Mouse (Mus musculus) cerebellum, adult 18-20 months (tissue): Measurements from ENCODE around the gene Lsamp.

Experiments used
- DNase-seq, 2 experiments: peaks; one replicate each; pipeline ENCODE4 v3.0.0; 2021

Lsamp gene

GRCm38 (mm10) chr16:41588675-41589301 lies 1604.6 kb downstream of the Lsamp start:
- no peak for DNase-seq

- DNase-seq: no peak
Measured at GRCm38 (mm10) chr16:41612229-41612628, 1628.1 kb downstream of the Lsamp start.

- DNase-seq: peak in 1 of 2 experiments; percentile 26
Measured at GRCm38 (mm10) chr16:41623871-41624270, 1639.7 kb downstream of the Lsamp start.

- DNase-seq: no peak
Measured at GRCm38 (mm10) chr16:41633898-41634297, 1649.7 kb downstream of the Lsamp start.

- no peak for DNase-seq
Measured at GRCm38 (mm10) chr16:41640876-41641275, 1656.7 kb downstream of the Lsamp start.

GRCm38 (mm10) chr16:41653261-41653660 lies 1669.1 kb downstream of the Lsamp start:
- peak; percentile 71 to 82 for DNase-seq

- peak; percentile 58 to 77 for DNase-seq
Measured at GRCm38 (mm10) chr16:41674316-41675038, 1690.3 kb downstream of the Lsamp start.

GRCm38 (mm10) chr16:41675774-41676173 lies 1691.6 kb downstream of the Lsamp start:
- DNase-seq: peak; percentile 79 to 87

GRCm38 (mm10) chr16:41692435-41692834 lies 1708.3 kb downstream of the Lsamp start:
- no peak for DNase-seq

GRCm38 (mm10) chr16:41701790-41702428 lies 1717.7 kb downstream of the Lsamp start:
- no peak for DNase-seq

- peak; percentile 90 to 95 for DNase-seq
Measured at GRCm38 (mm10) chr16:41728900-41729585, 1744.9 kb downstream of the Lsamp start.

GRCm38 (mm10) chr16:41729911-41730310 lies 1745.8 kb downstream of the Lsamp start:
- peak in 1 of 2 experiments; percentile 39 for DNase-seq

- DNase-seq: peak; percentile 93 to 97
Measured at GRCm38 (mm10) chr16:41745037-41745436, 1760.9 kb downstream of the Lsamp start.

- DNase-seq: peak in 1 of 2 experiments; percentile 28
Measured at GRCm38 (mm10) chr16:41746235-41746911, 1762.2 kb downstream of the Lsamp start.

GRCm38 (mm10) chr16:41747874-41748273 lies 1763.7 kb downstream of the Lsamp start:
- no peak for DNase-seq

- no peak for DNase-seq
Measured at GRCm38 (mm10) chr16:41748759-41749158, 1764.6 kb downstream of the Lsamp start.

- DNase-seq: no peak
Measured at GRCm38 (mm10) chr16:41764285-41764684, 1780.1 kb downstream of the Lsamp start.

GRCm38 (mm10) chr16:41771427-41772125 lies 1787.4 kb downstream of the Lsamp start:
- peak in 1 of 2 experiments; percentile 29 for DNase-seq

GRCm38 (mm10) chr16:41777586-41777985 lies 1793.4 kb downstream of the Lsamp start:
- DNase-seq: no peak

GRCm38 (mm10) chr16:41785600-41785999 lies 1801.4 kb downstream of the Lsamp start:
- no peak for DNase-seq

- no peak for DNase-seq
Measured at GRCm38 (mm10) chr16:41786704-41787103, 1802.5 kb downstream of the Lsamp start.

GRCm38 (mm10) chr16:41787146-41787545 lies 1803.0 kb downstream of the Lsamp start:
- DNase-seq: no peak
